Mouse (Mus musculus): Measurements from ENCODE around the gene Fxr2. TPM values are rescaled to one million over a fixed set of nuclear protein-coding genes. Genes with fewer than 3 reads are reported as not detected.

The Fxr2 gene
- polyA plus RNA-seq, 1 experiment from 2014 or later: 40.1 TPM

DNA sequence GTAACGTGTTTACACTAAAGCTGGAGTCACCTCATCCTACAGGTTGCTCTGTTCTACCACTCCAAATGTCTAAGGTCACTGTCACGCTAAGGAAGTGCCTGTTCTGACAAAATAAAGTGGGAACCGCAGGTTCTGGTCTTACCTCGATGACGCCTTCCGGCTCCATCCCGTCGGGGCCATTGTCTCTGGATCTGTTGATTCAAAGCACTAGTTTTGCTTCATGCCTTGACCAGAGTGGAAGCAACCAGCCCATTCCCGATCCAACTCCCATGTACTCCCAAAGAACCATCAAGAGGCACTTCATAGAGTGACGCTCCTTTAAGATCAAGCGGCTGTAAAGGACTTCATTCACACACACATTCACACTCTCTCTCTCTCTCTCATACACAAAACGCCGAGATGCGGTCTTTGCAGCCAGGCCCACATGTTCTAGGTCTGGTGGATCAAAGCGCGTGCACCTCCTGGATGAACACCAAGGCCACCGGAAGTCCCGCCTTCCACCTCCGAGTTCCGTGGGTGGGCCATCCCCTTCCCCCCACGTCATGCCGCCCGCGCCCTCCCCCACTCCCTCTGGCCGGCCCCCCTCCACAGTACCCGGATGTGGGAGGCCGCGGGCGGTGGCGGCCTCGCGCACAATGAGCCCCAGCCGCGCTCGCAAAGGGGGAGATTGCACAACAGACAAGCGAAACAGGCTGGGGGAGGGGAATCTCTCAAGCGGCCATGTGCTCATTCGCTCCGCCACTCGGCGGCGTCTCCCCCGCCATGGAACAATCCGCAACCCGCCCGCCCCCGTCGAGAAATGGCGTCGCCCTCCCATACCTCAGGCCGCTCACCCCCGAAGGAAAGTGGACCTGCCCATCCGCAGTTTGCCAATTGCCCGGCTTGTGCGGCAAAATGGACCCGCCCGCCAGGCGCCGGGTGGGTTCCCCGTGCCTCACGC lies 38.3 kb downstream of the Fxr2 start:
- peak; percentile 85 for ATAC-seq (ENCODE audit: insufficient number of reproducible peaks, low FRiP score)
- peak overlapping the region; percentile 100 for H3K4me2 ChIP-seq
- peak overlapping the region; percentile 98 for H3K27ac ChIP-seq (ENCODE audit: poor library complexity, severe bottlenecking)
- no peaks in the 10 kb centered on the region for H3K27me3 ChIP-seq (replicated peaks)
- peaks cover 25% of the 10 kb centered on the region for H3K4me1 ChIP-seq (replicated peaks)
- peak overlapping the region; percentile 98 for H3K4me3 ChIP-seq
- 1% methylated on average over 61 of the region's 61 CpGs for WGBS
- H3K9ac ChIP-seq: peak overlapping the region; percentile 100
- H3K9me3 ChIP-seq (replicated peaks): no peaks in the 10 kb centered on the region
- peaks cover 79% of the 10 kb centered on the region for H3K36me3 ChIP-seq

DNA sequence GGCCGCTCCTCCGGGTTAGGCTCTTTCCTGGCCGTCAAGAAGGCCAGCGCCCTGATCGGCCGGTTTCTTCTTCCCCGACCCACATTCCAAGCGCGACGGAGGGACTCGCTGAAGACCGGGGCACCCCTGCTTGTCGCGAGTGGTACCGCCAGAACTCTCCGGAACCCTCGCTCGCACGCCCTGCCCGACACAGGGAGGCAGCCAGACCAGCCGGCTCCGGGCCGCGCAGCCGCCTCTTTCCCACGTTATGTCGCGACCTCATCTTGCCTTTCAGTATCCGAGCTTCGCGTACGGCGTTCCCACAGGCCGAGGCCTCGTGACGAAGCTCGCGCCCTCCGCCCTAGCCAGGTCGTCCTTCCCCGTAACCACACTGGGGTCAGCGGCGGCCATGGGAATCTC lies 38.9 kb downstream of the Fxr2 start:
- H3K4me2 ChIP-seq: peak overlapping the region; percentile 100
- H3K9ac ChIP-seq: peak overlapping the region; percentile 100
- ATAC-seq (ENCODE audit: insufficient number of reproducible peaks, low FRiP score): no peak
- peaks cover 79% of the 10 kb centered on the region for H3K36me3 ChIP-seq
- 0% methylated on average over 42 of the region's 43 CpGs for WGBS
- no peaks in the 10 kb centered on the region for H3K9me3 ChIP-seq (replicated peaks)
- peaks cover 25% of the 10 kb centered on the region for H3K4me1 ChIP-seq (replicated peaks)
- peak overlapping the region; percentile 98 for H3K27ac ChIP-seq (ENCODE audit: poor library complexity, severe bottlenecking)
- no peaks in the 10 kb centered on the region for H3K27me3 ChIP-seq (replicated peaks)
- peak overlapping the region; percentile 98 for H3K4me3 ChIP-seq

DNA sequence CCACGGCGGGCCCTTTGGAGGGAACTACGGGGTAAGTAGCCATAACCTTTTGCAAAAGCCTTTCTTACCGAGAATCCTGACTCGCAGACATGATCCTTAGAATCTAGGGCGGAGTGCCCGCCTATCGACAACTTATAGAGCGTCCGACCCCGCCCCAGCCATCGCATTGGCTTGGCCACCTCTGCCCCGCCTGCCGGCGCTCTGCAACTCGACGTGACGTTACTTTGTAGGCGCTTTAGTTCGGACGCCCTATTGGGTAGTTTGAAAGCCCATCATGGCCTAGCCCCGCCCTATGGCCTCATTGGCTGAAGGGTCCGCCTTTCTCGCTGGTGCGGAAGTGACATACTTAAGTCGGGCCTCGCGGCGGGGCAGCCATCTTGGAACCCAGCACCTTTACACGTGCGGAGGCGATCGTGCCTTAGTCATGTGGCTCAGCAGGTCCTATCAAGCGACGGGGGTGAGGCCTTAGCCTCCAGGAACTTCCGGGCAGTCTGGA lies 39.5 kb downstream of the Fxr2 start, which contains the start of gene Eif4a1:
Gene Eif4a1, minus strand, starts transcription at position 213 of the 496 bp plus-strand sequence.
- under 1% methylated on average over 36 of the region's 36 CpGs for WGBS
- ATAC-seq (ENCODE audit: insufficient number of reproducible peaks, low FRiP score): peak; percentile 97
- H3K27me3 ChIP-seq (replicated peaks): no peaks in the 10 kb centered on the region

DNA sequence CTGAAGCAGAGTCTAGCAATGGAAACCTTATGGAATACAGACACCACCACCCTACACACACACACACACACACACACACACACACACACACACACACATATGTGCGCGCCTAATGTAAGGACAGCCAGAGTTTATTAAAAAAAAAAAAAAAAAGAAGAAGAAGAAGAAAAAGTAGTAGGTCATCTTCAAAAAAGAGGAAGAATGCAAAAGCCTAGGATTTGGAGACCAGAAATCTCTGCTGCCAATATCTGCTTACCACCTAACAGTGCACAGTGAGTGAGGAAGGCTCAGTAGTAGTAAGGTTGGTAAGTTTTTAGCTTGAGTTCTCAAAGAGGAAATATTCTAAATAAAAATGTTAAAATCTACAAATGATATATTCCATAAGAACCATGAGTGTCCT lies 46.4 kb downstream of the Fxr2 start:
- 100% methylated on average over 2 of the region's 2 CpGs for WGBS
- H3K4me2 ChIP-seq: no peak overlapping the region

More for the DNA sequence above, 39.5 kb downstream of the Fxr2 start, which contains the start of gene Eif4a1:
- Histone ChIP-seq H3K4me3 (peak within 1 kb of the TSS; percentile 98), H3K4me1 (replicated peaks) (peaks cover 25% of the 10 kb centered on the region), H3K27ac (ENCODE audit: poor library complexity, severe bottlenecking) (peak within 1 kb of the TSS; percentile 98), H3K4me2 (peak within 1 kb of the TSS; percentile 100), H3K36me3 (peaks cover 80% of the 10 kb centered on the region), H3K9ac (peak within 1 kb of the TSS; percentile 100), H3K9me3 (replicated peaks) (no peaks in the 10 kb centered on the region)

DNA sequence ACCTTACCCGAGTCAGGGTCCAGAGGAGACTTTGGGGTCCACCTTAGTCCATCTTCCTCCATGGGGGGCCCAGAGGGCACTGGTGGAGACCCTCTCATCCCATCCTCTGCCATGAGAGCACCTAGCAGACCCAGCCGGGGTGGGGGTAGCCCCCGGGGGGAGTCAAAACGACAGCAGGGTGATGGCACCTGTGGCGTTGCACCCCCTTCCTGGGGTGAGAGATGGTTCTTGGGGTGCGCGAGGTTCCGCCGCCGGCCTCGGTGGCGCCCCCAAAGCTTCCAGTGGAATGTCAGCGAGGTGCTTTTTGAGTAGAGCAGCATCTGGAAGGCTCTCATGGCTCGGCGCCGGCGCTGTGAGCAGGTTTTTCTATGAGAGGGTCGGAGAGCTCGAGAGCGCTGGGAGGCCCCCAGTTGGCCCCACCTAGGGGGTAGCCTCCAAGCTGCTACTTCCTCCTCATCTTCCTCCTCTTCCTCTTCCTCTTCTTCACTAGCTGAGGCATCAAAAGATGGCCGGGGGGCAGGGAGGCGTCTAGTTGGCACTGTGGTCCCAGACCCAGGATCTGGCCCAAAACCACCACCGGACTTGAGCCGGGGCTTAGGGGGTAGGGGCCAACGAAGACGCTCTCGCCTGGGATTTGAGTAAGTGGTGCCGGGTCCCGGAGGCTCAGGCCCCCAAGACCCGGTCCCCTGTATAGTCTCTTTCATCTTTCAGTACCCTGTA lies 47.5 kb downstream of the Fxr2 start:
- H3K4me3 ChIP-seq: peak overlapping the region; percentile 67
- no peaks in the 10 kb centered on the region for H3K27me3 ChIP-seq (replicated peaks)
- H3K27ac ChIP-seq (ENCODE audit: poor library complexity, severe bottlenecking): no peak overlapping the region
- 87% methylated on average over 30 of the region's 30 CpGs for WGBS
- no peaks in the 10 kb centered on the region for H3K9me3 ChIP-seq (replicated peaks)
- peak overlapping the region; percentile 91 for H3K4me2 ChIP-seq
- peak overlapping the region; percentile 88 for H3K9ac ChIP-seq
- peaks cover 49% of the 10 kb centered on the region for H3K36me3 ChIP-seq
- peaks cover 32% of the 10 kb centered on the region for H3K4me1 ChIP-seq (replicated peaks)
- ATAC-seq (ENCODE audit: insufficient number of reproducible peaks, low FRiP score): no peak

More for the DNA sequence above, 46.4 kb downstream of the Fxr2 start:
- H3K4me3 ChIP-seq: no peak overlapping the region
- no peaks in the 10 kb centered on the region for H3K9me3 ChIP-seq (replicated peaks)
- peaks cover 26% of the 10 kb centered on the region for H3K4me1 ChIP-seq (replicated peaks)
- ATAC-seq (ENCODE audit: insufficient number of reproducible peaks, low FRiP score): no peak
- no peak overlapping the region for H3K27ac ChIP-seq (ENCODE audit: poor library complexity, severe bottlenecking)
- no peak overlapping the region; the same call in 1 of the 2 replicates for H3K9ac ChIP-seq
- peaks cover 61% of the 10 kb centered on the region for H3K36me3 ChIP-seq
- H3K27me3 ChIP-seq (replicated peaks): no peaks in the 10 kb centered on the region

DNA sequence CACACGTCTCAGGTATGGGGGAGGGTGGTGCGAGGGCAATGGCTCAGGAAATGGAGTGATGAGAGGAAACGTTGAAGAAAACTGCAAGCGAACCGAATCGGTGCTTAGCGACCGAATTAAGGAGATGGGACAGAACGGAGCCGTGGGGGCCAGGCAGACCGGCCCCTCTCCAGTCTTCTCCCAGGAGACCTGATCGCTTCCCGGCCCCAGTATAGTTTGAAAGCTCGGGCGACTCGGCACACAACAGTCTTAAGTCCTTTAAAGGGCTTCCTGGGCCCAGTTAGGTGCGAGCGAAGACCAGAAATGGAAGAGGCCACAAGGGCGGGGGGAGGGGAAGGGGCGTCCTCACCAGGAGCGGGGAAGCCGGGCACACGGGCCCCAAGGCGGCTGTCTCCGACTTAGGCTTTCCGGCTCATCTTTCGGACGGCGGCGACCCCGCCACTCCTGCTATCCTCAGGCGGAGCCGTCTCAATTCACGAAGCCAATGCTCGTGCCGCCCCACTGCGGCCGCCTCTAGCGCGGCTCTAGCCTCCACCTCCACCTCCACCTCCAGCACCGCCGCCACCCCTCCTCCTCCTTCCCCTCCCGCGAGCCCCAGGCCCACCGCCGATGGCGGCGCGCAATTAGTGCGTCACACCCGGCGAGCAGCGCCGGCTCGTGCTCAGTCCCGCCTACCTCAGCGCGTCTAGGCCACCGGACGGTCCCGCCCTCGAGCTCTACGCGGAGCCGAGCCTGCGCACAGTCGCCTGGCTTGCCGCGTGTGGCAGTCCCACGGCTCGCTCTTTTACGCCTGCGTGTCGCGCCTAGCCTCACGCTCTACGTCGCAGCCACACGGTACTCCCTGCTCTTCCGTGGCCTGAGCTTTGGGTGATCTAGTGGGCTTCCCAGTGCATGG lies 48.8 kb downstream of the Fxr2 start, which contains the start of gene Senp3:
Gene Senp3, minus strand, starts transcription at position 771 of the 895 bp plus-strand sequence.
- Histone ChIP-seq H3K27ac (ENCODE audit: poor library complexity, severe bottlenecking) (peak within 1 kb of the TSS; percentile 94), H3K36me3 (peaks cover 37% of the 10 kb centered on the region), H3K9me3 (replicated peaks) (no peaks in the 10 kb centered on the region), H3K27me3 (replicated peaks) (no peaks in the 10 kb centered on the region), H3K4me1 (replicated peaks) (peaks cover 42% of the 10 kb centered on the region), H3K4me2 (peak within 1 kb of the TSS; percentile 91), H3K4me3 (peak within 1 kb of the TSS; percentile 67), H3K9ac (peak within 1 kb of the TSS; percentile 88)
- under 1% methylated on average over 79 of the region's 80 CpGs for WGBS
- ATAC-seq (ENCODE audit: insufficient number of reproducible peaks, low FRiP score): peak; percentile 95

DNA sequence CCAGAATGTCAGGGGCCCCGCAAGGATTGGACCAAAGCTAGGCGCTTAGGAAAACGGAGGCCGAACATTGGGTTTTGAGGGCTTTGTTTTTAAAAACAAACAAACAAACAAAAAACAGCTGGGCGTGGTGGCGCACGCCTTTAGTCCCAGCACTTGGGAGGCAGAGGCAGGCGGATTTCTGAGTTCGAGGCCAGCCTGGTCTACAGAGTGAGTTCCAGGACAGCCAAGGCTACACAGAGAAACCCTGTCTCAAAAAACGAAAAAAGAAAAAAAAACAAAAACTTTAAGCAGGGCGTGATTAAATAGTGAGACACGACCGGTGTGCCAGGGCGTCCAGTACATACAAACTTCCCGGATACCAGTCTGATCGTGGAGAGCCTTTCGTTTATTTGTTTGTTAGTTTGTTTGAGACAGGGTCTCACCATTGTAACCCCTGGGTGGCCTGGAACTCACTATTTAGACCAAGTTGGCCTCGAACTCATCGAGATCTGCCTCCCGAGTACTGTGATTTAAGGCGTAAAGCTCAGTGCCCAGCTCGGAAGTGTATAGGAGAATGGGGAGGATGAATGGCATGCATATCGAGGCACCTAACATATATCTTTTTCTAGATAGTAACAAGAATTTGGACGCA lies 49.5 kb downstream of the Fxr2 start:
- Histone ChIP-seq H3K36me3 (peaks cover 30% of the 10 kb centered on the region), H3K27ac (ENCODE audit: poor library complexity, severe bottlenecking) (peak overlapping the region; percentile 94), H3K9me3 (replicated peaks) (no peaks in the 10 kb centered on the region), H3K27me3 (replicated peaks) (no peaks in the 10 kb centered on the region), H3K4me1 (replicated peaks) (peaks cover 48% of the 10 kb centered on the region), H3K4me3 (peak overlapping the region; percentile 67), H3K9ac (peak overlapping the region; percentile 88), H3K4me2 (peak overlapping the region; percentile 91)
- ATAC-seq (ENCODE audit: insufficient number of reproducible peaks, low FRiP score): no peak
- WGBS: 24% methylated on average over 24 of the region's 24 CpGs

DNA sequence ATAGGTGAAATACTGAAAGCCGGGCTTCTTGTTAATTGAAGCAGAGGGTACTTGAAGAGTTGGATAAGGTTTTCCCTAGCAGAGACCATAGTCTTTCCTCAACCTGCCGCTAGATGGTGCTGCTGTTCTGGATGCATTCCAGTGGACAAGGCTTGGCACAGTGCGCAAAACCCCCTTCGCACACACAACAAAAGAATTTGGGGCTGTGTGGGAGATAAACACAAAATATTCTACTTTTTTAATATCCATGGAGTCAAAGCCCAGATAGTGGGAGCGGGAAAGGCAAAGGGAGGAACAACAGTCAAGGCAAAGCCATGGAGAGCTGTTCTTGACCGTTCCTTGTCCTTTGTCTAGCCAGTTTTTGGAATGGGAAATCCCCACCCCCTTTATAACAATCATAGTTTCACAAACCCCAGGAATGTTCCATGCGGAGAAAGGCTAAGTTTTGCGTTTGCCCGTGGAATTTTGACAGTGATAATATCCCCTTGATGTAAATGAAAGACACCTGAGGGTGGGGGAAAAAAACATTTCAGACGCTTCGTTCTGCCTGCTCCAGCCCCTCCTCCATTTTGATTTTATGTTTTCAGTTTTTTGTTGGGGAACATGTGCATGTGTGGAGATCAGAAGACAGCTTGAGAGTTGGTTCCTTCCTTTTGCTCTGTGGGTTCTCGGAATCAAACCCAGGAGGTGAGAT lies 50.2 kb downstream of the Fxr2 start:
- Histone ChIP-seq H3K36me3 (peaks cover 24% of the 10 kb centered on the region), H3K27me3 (replicated peaks) (no peaks in the 10 kb centered on the region), H3K27ac (ENCODE audit: poor library complexity, severe bottlenecking) (no peak overlapping the region), H3K4me1 (replicated peaks) (peaks cover 48% of the 10 kb centered on the region), H3K4me3 (peak overlapping the region; percentile 67), H3K9me3 (replicated peaks) (no peaks in the 10 kb centered on the region), H3K9ac (0 out of 2 replicates have a peak overlapping the region, but pooled peaks have one; percentile 35), H3K4me2 (peak overlapping the region; percentile 91)
- WGBS: 27% methylated on average over 12 of the region's 12 CpGs
- no peak for ATAC-seq (ENCODE audit: insufficient number of reproducible peaks, low FRiP score)

DNA sequence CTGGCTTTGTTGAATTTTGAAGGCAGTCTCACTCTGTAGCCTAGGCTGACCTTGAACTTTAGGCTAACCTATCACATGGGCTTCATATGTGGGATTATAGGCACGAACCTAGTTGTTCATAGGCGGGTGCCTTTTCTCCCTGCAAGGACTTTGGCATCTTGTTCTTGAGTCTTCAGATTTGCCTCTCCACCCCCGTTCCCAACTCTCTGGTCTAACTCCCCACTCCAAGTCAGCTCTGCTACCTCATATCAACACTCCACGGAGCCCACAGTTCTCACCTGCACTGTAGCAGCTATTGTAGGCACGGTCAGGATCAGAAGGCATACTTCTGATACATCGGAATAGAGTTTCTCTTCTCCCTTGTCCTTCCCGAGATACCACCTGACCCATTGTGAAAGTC lies 50.8 kb downstream of the Fxr2 start:
- H3K4me1 ChIP-seq (replicated peaks): peaks cover 48% of the 10 kb centered on the region
- no peaks in the 10 kb centered on the region for H3K9me3 ChIP-seq (replicated peaks)
- no peaks in the 10 kb centered on the region for H3K27me3 ChIP-seq (replicated peaks)
- WGBS: 69% methylated on average over 7 of the region's 7 CpGs
- H3K4me3 ChIP-seq: no peak overlapping the region
- H3K27ac ChIP-seq (ENCODE audit: poor library complexity, severe bottlenecking): no peak overlapping the region
- H3K4me2 ChIP-seq: no peak overlapping the region
- no peak overlapping the region for H3K9ac ChIP-seq
- peaks cover 18% of the 10 kb centered on the region for H3K36me3 ChIP-seq
- no peak for ATAC-seq (ENCODE audit: insufficient number of reproducible peaks, low FRiP score)
